21 mouse cellular contexts compared by ENCODE assay signal in genomic region chr10:70516661-70517060, GRCm38 (mm10).
A peak's percentile ranks its signal among the peaks of the same experiment; 100 is the strongest.
DNase-seq lines count a peak whose midpoint lies in the region; ATAC-seq and TF ChIP-seq lines count a peak whose summit lies in the region.
"Had no signal": no experiment of that assay in that cellular context is flagged by ENCODE, and none has a peak within 500 bp of the region (broad histone marks: within the 10 kb centered on the region; RNA-seq: fewer than 3 reads in every experiment).

No protein-coding gene starts in this region.

- TF ChIP-seq EP300 in stomach, postnatal 0 days (optimal IDR thresholded peaks at IDR 0.05), result no peak

- no peak overlapping the region for H3K27ac ChIP-seq in forebrain, embryonic 11.5 days (ENCODE audit: low read depth, low read length)
- H3K27ac ChIP-seq in forebrain, embryonic 12.5 days, result no peak overlapping the region
- no peak overlapping the region for H3K27ac ChIP-seq in stomach, embryonic 16.5 days (ENCODE audit: low read length)
- no peak overlapping the region for H3K27ac ChIP-seq in stomach, postnatal 0 days (replicated peaks)
- H3K27ac ChIP-seq: forebrain, embryonic 10.5 days; forebrain, embryonic 15.5 days; heart, embryonic 15.5 days; hindbrain, embryonic 10.5 days; hindbrain, embryonic 13.5 days; intestine, embryonic 15.5 days had no signal

- H3K27me3 ChIP-seq in forebrain, embryonic 11.5 days (ENCODE audit: control insufficient read depth, insufficient read depth, low read length), result peaks cover under 1% of the 10 kb centered on the region; the same call in 1 of the 2 replicates
- peaks cover 13% of the 10 kb centered on the region for H3K27me3 ChIP-seq in forebrain, embryonic 12.5 days
- H3K27me3 ChIP-seq in stomach, embryonic 16.5 days (ENCODE audit: control insufficient read depth, insufficient read depth, low read length), result no peaks in the 10 kb centered on the region; the same call in 1 of the 2 replicates
- no peaks in the 10 kb centered on the region for H3K27me3 ChIP-seq in stomach, postnatal 0 days (ENCODE audit: control insufficient read depth, insufficient read depth, low read length)
- H3K27me3 ChIP-seq: forebrain, embryonic 15.5 days; hindbrain, embryonic 13.5 days had no signal

- peak; percentile 20 for DNase-seq in cerebellum, adult 11-12 months
- DNase-seq in cerebellum, postnatal 36 days, result no peak
- DNase-seq in forebrain, embryonic 11.5 days (ENCODE audit: low spot score), result peak; percentile 46
- DNase-seq in stomach, postnatal 0 days (ENCODE audit: low spot score), result no peak
- DNase-seq: adrenal gland, adult 8-10 months; adrenal gland, postnatal 25 days; cerebellum, adult 8-10 months; gastrocnemius, postnatal 25 days; heart, adult 18-20 months; heart, postnatal 10 days had no signal

- 91% methylated on average over 8 of the region's 8 CpGs for WGBS in forebrain, embryonic 11.5 days
- 95% methylated on average over 8 of the region's 8 CpGs for WGBS in forebrain, embryonic 12.5 days
- WGBS in stomach, embryonic 16.5 days, result 92% methylated on average over 8 of the region's 8 CpGs
- WGBS in stomach, postnatal 0 days, result 93% methylated on average over 8 of the region's 8 CpGs

- no peak for ATAC-seq in forebrain, embryonic 11.5 days (replicated peaks; ENCODE audit: low FRiP score)
- no peak for ATAC-seq in forebrain, embryonic 12.5 days (ENCODE audit: low FRiP score)
- ATAC-seq in stomach, embryonic 16.5 days (ENCODE audit: insufficient read depth, low FRiP score), result 0 out of 2 replicates have a peak, but pooled peaks have one; percentile 25
- ATAC-seq in stomach, postnatal 0 days (ENCODE audit: low FRiP score, low TSS enrichment), result no peak
- ATAC-seq: activated CD4-positive, CD25-positive, alpha-beta regulatory T cell, adult 4 months; forebrain, embryonic 15.5 days; hindbrain, embryonic 16.5 days; intestine, embryonic 15.5 days had no signal

- H3K4me2 ChIP-seq in forebrain, embryonic 11.5 days (ENCODE audit: low read depth, low read length, severe bottlenecking), result no peak overlapping the region
- no peak overlapping the region for H3K4me2 ChIP-seq in forebrain, embryonic 12.5 days
- no peak overlapping the region for H3K4me2 ChIP-seq in stomach, embryonic 16.5 days (ENCODE audit: low read depth, low read length)
- H3K4me2 ChIP-seq in stomach, postnatal 0 days (replicated peaks; ENCODE audit: low read depth), result no peak overlapping the region
- H3K4me2 ChIP-seq: forebrain, embryonic 15.5 days; heart, embryonic 12.5 days; heart, embryonic 15.5 days; hindbrain, embryonic 13.5 days; intestine, embryonic 15.5 days had no signal

- no peaks in the 10 kb centered on the region for H3K36me3 ChIP-seq in forebrain, embryonic 11.5 days (ENCODE audit: control insufficient read depth, insufficient read depth, low read length)
- H3K36me3 ChIP-seq in forebrain, embryonic 12.5 days (replicated peaks), result no peaks in the 10 kb centered on the region
- no peaks in the 10 kb centered on the region for H3K36me3 ChIP-seq in stomach, embryonic 16.5 days (ENCODE audit: control insufficient read depth, insufficient read depth, low read length)
- no peaks in the 10 kb centered on the region for H3K36me3 ChIP-seq in stomach, postnatal 0 days (ENCODE audit: control insufficient read depth, insufficient read depth, low read length)
- H3K36me3 ChIP-seq: forebrain, embryonic 10.5 days; forebrain, embryonic 15.5 days; heart, embryonic 12.5 days; heart, embryonic 15.5 days; hindbrain, embryonic 10.5 days; intestine, embryonic 15.5 days had no signal

- no peak overlapping the region for H3K4me3 ChIP-seq in forebrain, embryonic 11.5 days (ENCODE audit: low read depth, low read length)
- H3K4me3 ChIP-seq in forebrain, embryonic 12.5 days (replicated peaks), result no peak overlapping the region
- H3K4me3 ChIP-seq in stomach, embryonic 16.5 days (replicated peaks; ENCODE audit: low read length), result no peak overlapping the region
- no peak overlapping the region for H3K4me3 ChIP-seq in stomach, postnatal 0 days (ENCODE audit: low read depth, low read length)
- H3K4me3 ChIP-seq: forebrain, embryonic 10.5 days; forebrain, embryonic 15.5 days; heart, embryonic 12.5 days; heart, embryonic 15.5 days; hindbrain, embryonic 10.5 days; hindbrain, embryonic 13.5 days; intestine, embryonic 15.5 days had no signal

- H3K4me1 ChIP-seq in forebrain, embryonic 11.5 days (replicated peaks; ENCODE audit: control insufficient read depth, insufficient read depth, low read length), result peaks cover 12% of the 10 kb centered on the region; the same call in 1 of the 2 replicates
- peaks cover 24% of the 10 kb centered on the region for H3K4me1 ChIP-seq in forebrain, embryonic 12.5 days
- H3K4me1 ChIP-seq in stomach, embryonic 16.5 days (ENCODE audit: control insufficient read depth, insufficient read depth, low read length), result peaks cover 12% of the 10 kb centered on the region; the same call in 1 of the 2 replicates
- no peaks in the 10 kb centered on the region for H3K4me1 ChIP-seq in stomach, postnatal 0 days (replicated peaks; ENCODE audit: control insufficient read depth, insufficient read depth)

- H3K9me3 ChIP-seq in forebrain, embryonic 11.5 days (ENCODE audit: control insufficient read depth, low read length), result no peaks in the 10 kb centered on the region
- H3K9me3 ChIP-seq in forebrain, embryonic 12.5 days, result no peaks in the 10 kb centered on the region
- H3K9me3 ChIP-seq in stomach, embryonic 16.5 days (replicated peaks; ENCODE audit: control insufficient read depth, low read length), result no peaks in the 10 kb centered on the region
- no peaks in the 10 kb centered on the region for H3K9me3 ChIP-seq in stomach, postnatal 0 days (ENCODE audit: control insufficient read depth, low read length)
- H3K9me3 ChIP-seq: forebrain, embryonic 10.5 days; forebrain, embryonic 15.5 days; heart, embryonic 12.5 days; heart, embryonic 15.5 days; hindbrain, embryonic 10.5 days; hindbrain, embryonic 13.5 days; intestine, embryonic 15.5 days had no signal

- no peak overlapping the region for H3K9ac ChIP-seq in forebrain, embryonic 11.5 days (ENCODE audit: low read length)
- H3K9ac ChIP-seq in forebrain, embryonic 12.5 days, result no peak overlapping the region
- no peak overlapping the region for H3K9ac ChIP-seq in stomach, embryonic 16.5 days (ENCODE audit: low read length)
- no peak overlapping the region for H3K9ac ChIP-seq in stomach, postnatal 0 days (ENCODE audit: low read length)
- H3K9ac ChIP-seq: forebrain, embryonic 15.5 days; heart, embryonic 12.5 days; heart, embryonic 15.5 days; hindbrain, embryonic 13.5 days; intestine, embryonic 15.5 days had no signal

- TF ChIP-seq CTCF in stomach, postnatal 0 days (IDR thresholded peaks at IDR 0.05; ENCODE audit: low read depth), result no peak

Comparison
In these comparisons a context has a peak if more than half of its experiments do, and no peak if none do; other contexts are left out.
1. DNase-seq: peak in cerebellum, adult 11-12 months (single experiment) and forebrain, embryonic 11.5 days (single experiment); none in cerebellum, postnatal 36 days (0 of 2) and stomach, postnatal 0 days (single experiment).